Mouse (Mus musculus) embryo, embryonic 11.5 days (tissue): Measurements from ENCODE around the gene Snrk.
A peak's percentile ranks its signal among the peaks of the same experiment; 100 is the strongest.

Source experiments
- DNase-seq: peaks from one replicate; pipeline ENCODE4 v3.0.0-alpha.2; 2012; ENCODE audit warnings: low read depth, low spot score

The Snrk gene

DNA sequence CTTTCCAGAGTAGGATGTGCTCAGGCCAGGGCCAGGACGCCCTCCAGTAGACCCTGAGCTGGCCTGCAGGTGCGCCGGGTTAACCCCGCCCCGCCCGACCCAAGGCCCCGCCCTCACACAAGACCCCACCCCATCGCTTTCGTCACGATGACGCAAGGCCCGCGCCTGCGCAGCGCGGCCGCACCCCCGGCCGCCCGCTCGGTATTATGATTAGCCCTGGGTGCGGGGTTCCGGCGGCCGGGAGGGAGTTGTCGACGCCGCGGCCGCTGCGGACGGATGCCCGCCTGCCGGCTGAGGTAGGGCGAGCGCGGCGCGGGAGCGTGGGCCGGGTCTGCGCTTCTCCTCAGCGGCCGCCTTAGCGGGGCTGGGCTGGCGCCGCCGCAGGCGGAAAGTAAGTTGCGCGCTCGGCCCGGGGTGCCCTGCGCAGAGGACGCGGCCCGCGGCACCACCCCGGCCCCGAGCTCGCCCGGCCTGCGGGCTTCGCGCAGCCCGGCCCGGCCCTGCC lies at the start of gene Snrk:
Gene Snrk (plus strand): TSS at position 155 of the 505 bp plus-strand sequence.
- peak; percentile 80 for DNase-seq

- DNase-seq = no peak
Observed at GRCm38 (mm10) chr9:122067654-122068053, 49.4 kb upstream of the Snrk start.

DNA sequence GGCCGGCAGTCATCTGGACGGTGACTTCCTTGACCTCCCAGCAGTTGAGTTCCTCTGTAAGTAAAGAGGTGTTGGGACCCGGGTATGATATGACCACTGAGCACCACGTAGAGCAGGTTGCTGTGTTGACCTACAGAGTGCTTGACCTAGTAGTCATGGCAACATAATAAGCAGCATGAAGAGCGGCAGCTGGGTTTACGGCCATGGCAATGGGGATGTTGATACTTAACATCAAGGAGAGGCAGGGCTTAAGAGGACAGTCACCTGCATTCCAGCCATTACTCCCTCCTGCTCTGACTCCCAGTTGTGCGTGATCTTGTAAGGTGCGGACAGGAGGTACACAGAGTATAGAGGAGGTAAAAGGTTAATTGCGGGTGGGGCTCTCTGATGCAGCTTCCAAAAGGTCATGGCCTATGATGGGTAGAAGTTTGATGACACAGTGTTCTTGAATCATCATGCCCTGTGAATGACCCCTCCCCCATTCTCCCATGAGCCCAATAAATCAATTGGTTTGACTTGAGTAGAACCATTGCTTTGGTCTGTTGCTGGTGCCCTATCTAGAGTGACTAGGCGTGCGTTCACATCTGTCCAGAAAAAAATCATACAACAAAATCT lies 47.4 kb upstream of the Snrk start:
- no peak for DNase-seq

- DNase-seq = no peak
Observed at GRCm38 (mm10) chr9:122073980-122074379, 43.1 kb upstream of the Snrk start.

- no peak for DNase-seq
Observed at GRCm38 (mm10) chr9:122074575-122074974, 42.5 kb upstream of the Snrk start.

- DNase-seq = no peak
Observed at GRCm38 (mm10) chr9:122078456-122078855, 38.6 kb upstream of the Snrk start.

- no peak for DNase-seq
Observed at GRCm38 (mm10) chr9:122083698-122084097, 33.4 kb upstream of the Snrk start.

GRCm38 (mm10) chr9:122084175-122084574 lies 32.9 kb upstream of the Snrk start:
- no peak for DNase-seq

- no peak for DNase-seq
Observed at GRCm38 (mm10) chr9:122084636-122085035, 32.4 kb upstream of the Snrk start.

GRCm38 (mm10) chr9:122085055-122085454 lies 32.0 kb upstream of the Snrk start:
- DNase-seq = no peak

GRCm38 (mm10) chr9:122085550-122086205 lies 31.4 kb upstream of the Snrk start:
- DNase-seq = no peak

- no peak for DNase-seq
Observed at GRCm38 (mm10) chr9:122087086-122087485, 30.0 kb upstream of the Snrk start.

DNA sequence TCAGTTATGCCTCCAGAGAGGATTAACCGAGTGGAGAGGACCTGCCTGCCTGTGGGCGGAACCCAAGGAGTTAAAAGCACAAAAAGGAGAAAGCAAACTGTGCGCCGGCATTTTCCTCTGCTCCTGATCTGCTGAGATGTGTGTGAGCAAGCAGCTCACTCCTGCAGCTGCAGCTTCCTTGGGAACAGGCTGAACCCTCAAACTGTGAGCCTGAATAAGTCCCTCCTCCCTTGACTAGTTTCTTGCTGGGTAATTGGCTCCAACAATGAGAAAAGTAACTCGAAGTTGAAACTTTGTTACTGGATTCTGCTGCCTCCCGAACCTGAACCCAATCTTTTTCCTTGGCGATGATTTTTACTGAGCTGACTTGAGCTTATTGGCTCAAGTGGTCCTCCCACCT lies 25.9 kb upstream of the Snrk start:
- no peak for DNase-seq

- DNase-seq = no peak
Observed at GRCm38 (mm10) chr9:122091782-122092228, 25.3 kb upstream of the Snrk start.

DNA sequence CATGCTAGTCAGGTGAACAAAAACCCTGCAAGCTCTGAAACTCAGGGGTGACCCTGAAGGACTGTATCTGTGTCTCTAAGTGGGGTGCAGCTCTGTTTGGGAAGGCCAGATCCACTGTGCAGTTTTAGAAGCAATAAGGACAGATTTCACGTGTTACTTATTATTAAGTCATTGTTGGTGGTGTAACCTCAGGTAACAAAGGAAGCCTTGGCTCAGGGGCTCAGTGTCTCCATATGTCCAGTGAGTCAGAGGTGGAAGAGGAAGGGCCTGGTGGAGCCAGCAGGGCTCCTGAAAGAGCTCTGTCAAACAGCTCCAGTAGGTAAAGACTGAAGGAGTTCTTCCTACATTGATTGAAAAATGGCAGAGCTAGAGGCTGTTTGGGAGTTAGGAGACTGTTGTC lies 22.9 kb upstream of the Snrk start:
- no peak for DNase-seq

DNA sequence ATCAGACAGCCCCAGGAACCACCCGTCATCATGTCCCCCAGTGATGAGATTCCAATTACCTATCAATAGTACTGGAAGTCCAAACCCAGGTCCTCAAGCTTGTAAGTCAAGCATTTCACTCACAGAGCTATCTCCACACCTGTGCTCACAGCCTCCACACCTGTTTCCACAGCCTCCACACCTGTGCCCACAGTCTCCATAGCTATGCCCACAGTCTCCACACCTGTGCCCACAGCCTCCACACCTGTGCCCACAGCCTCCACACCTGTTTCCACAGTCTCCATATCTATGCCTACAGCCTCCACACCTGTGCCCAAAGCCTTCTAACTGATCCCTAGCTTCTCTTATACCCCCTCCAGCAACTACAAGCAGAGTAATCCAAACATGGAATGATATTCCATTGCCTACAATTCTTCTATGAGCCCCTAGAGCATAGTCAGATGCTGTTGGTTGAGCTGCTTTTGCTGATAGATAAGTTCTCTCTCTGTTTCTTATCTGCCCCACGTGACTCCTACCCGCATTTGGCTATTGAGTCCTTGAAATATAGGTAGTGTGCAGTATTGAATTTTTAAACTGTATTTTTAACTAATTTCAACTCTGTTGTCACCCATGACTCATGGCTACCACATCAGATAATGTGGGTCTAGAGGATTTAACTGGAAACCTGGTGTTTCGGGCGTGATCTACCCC lies 20.1 kb upstream of the Snrk start:
- no peak for DNase-seq

- no peak for DNase-seq
Observed at GRCm38 (mm10) chr9:122097535-122097934, 19.5 kb upstream of the Snrk start.

DNA sequence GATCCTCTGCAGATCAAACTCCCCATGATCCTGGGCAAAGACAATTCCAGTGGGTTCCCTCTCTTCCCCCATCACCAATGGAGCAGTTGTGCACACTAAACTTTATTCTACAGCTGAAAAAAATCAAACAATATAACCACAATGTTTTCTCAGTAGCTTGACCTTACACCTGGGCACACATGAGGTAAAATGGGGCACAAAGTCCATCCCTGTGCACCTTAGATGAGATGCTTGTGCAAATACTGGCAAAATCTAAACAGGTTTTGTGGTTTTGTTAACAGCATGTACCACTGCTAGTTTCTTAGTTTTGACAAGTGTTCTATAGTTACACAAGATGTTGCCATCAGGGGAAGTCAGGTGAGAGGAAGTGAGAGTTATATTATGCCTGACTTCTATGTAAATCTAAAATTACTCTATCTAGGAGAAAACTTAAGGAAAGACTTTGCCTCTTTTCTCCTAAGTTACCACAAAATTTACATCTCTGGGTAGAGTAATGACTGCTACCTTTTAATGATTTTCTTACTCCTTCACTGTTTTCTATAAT lies 16.4 kb upstream of the Snrk start:
- no peak for DNase-seq

DNA sequence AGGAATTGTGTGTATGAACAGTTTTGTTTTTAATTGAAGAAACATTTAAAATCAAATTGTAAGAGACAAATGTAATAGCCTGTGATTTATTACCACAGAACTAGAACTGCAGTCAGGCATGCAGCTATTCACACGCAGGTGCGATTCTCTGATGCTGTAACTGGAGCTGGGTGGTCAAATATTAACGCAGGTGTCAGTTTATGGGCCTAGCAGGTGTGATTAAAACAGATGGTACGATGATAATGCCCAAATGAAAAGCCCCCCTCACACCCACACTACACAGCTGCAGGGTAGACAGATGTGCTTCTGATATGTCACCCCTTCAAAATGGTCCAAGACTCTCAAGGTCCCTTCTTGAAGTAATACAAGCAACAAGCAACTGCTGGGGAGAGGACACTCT lies 15.9 kb upstream of the Snrk start:
- DNase-seq = no peak

- no peak for DNase-seq
Observed at GRCm38 (mm10) chr9:122103550-122104284, 13.3 kb upstream of the Snrk start.

GRCm38 (mm10) chr9:122104285-122104829 lies 12.7 kb upstream of the Snrk start:
- DNase-seq = no peak
